8 mouse cellular contexts compared by ENCODE assay signal in the genomic region with DNA sequence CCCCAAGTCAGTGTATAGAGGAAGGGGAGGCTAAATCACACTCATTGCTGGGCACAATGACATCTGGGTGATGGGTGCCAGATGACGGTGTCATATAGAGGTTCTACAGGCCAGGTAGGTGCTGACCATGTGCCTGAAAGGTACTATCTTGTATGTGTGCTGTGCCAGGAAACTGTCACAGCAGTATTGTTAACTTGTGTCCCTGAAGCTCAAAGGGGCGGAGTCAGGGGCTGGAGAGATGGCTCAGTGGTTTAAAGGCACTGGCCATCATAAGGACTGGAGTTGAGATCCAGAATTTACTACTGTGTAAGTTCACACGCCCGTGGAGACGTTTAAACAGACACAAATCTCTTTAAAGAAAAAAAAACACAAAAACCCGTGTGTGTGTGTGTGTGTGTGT. TPM values are rescaled to one million over a fixed set of nuclear protein-coding genes. Genes with fewer than 3 reads are reported as not detected.
DNase-seq lines count a peak whose midpoint lies in the region; ATAC-seq lines count a peak whose summit lies in the region.

No protein-coding gene starts in this region.

- no peaks in the 10 kb centered on the region for H3K36me3 ChIP-seq in liver, embryonic 16.5 days (ENCODE audit: control insufficient read depth, insufficient read depth)

- DNase-seq in heart, adult 11 months = peak; percentile 79
- DNase-seq in heart, adult 8-10 months (ENCODE audit: low spot score) = no peak
- peak; percentile 40 for DNase-seq in A20 (ENCODE audit: low read depth, low spot score)
- DNase-seq in ovary, postnatal 36 days (ENCODE audit: low spot score) = no peak
- no peak for DNase-seq in ovary, postnatal 10 days (ENCODE audit: low spot score)

- H3K27me3 ChIP-seq in liver, embryonic 16.5 days (ENCODE audit: control insufficient read depth, insufficient read depth, low read depth, low read length) = no peaks in the 10 kb centered on the region

- H3K4me3 ChIP-seq in liver, embryonic 16.5 days (ENCODE audit: low read depth, low read length) = peak overlapping the region; percentile 75

- no peaks in the 10 kb centered on the region for H3K9me3 ChIP-seq in liver, embryonic 16.5 days (replicated peaks; ENCODE audit: control insufficient read depth, low read length)

- peak; percentile 39; the same call in 1 of the 2 replicates for ATAC-seq in erythroid progenitor cell, adult 5-6 weeks (replicated peaks; ENCODE audit: low FRiP score, poor library complexity, severe bottlenecking)
- no peak for ATAC-seq in liver, embryonic 16.5 days (ENCODE audit: low read depth)
- ATAC-seq in frontal cortex, adult (ENCODE audit: low TSS enrichment) = no peak

- 72% methylated on average over 6 of the region's 6 CpGs for WGBS in liver, embryonic 16.5 days (ENCODE audit: insufficient replicate concordance)

- peak overlapping the region; percentile 50 for H3K9ac ChIP-seq in liver, embryonic 16.5 days (ENCODE audit: low read depth, low read length)

- H3K4me2 ChIP-seq in liver, embryonic 16.5 days (ENCODE audit: low read depth, low read length) = peak overlapping the region; percentile 80

- peaks cover 21% of the 10 kb centered on the region for H3K4me1 ChIP-seq in liver, embryonic 16.5 days (ENCODE audit: control insufficient read depth, low read depth, low read length)

- peak overlapping the region; percentile 77 for H3K27ac ChIP-seq in liver, embryonic 16.5 days (ENCODE audit: low read length)

RNA-seq across cellular contexts. Expression of gene Wdr66, which starts 22.6 kb away (rescaled TPM):
- under 1 TPM; 0.65 to 0.82 (median 0.73) TPM for total RNA-seq in heart, adult 8-10 months (2022)
- 0.36 and 1.7 TPM in 2 replicates for total RNA-seq in erythroid progenitor cell, adult 5-6 weeks (2015; ENCODE audit: low replicate concordance)
- total RNA-seq in erythroid progenitor cell, adult 5-6 weeks (2017; ENCODE audit: low replicate concordance) = 0.51 TPM in 1 of 2 replicates, not detected in the other
- polyA plus RNA-seq in liver, embryonic 16.5 days (2015; fragmentation: Nextera tagmentation; extraction: Ambion mirVana) = 0.08 and 0.11 TPM in 2 replicates

RNA-seq across cellular contexts. Expression of gene Hpd, which starts 46.8 kb away (rescaled TPM):
- not detected for total RNA-seq in heart, adult 8-10 months (2022)
- total RNA-seq in erythroid progenitor cell, adult 5-6 weeks (2015; ENCODE audit: low replicate concordance) = not detected in 2 replicates
- total RNA-seq in erythroid progenitor cell, adult 5-6 weeks (2017; ENCODE audit: low replicate concordance) = not detected in 2 replicates
- polyA plus RNA-seq in liver, embryonic 16.5 days (2015; fragmentation: Nextera tagmentation; extraction: Ambion mirVana) = 110 and 129 TPM in 2 replicates

Comparison
In these comparisons a context has a peak if more than half of its experiments do, and no peak if none do; other contexts are left out.
1. DNase-seq: peak in heart, adult 11 months (single experiment) and A20 (single experiment); none in heart, adult 8-10 months (single experiment), ovary, postnatal 36 days (single experiment) and ovary, postnatal 10 days (single experiment).